Mouse (Mus musculus) yolk sac, embryonic 10.5 days (tissue): ENCODE results near the gene Rtbdn.
A peak's percentile ranks its signal among the peaks of the same experiment; 100 is the strongest.

Source experiments
- DNase-seq: peaks from one replicate; pipeline ENCODE4 v3.0.0-alpha.2; 2017; ENCODE audit warnings: low spot score

Rtbdn gene

DNA sequence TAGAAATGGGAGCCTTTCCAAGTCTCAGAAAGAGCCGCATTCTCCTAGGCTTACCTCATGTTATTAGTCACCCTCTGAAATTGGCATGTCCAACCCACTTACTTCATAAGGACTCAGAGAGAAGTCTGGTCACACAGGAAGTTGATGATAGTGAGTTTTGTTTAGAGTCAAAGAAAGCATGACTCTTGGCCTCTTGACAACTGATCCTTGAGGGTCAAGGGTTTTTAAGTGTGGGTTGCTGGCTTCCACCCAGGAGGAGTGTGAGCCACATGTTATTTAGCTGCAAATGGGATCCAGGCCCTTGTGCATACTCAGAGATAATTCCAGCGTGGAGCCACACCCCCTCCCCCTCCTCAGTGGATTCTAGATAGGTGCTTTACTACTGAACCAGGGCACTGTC, 25.2 kb upstream of the Rtbdn start:
- DNase-seq, result no peak

GRCm38 (mm10) chr8:84925557-84925956, 21.2 kb upstream of the Rtbdn start:
- DNase-seq, result no peak

GRCm38 (mm10) chr8:84927513-84927912, 19.3 kb upstream of the Rtbdn start:
- DNase-seq, result no peak

DNA sequence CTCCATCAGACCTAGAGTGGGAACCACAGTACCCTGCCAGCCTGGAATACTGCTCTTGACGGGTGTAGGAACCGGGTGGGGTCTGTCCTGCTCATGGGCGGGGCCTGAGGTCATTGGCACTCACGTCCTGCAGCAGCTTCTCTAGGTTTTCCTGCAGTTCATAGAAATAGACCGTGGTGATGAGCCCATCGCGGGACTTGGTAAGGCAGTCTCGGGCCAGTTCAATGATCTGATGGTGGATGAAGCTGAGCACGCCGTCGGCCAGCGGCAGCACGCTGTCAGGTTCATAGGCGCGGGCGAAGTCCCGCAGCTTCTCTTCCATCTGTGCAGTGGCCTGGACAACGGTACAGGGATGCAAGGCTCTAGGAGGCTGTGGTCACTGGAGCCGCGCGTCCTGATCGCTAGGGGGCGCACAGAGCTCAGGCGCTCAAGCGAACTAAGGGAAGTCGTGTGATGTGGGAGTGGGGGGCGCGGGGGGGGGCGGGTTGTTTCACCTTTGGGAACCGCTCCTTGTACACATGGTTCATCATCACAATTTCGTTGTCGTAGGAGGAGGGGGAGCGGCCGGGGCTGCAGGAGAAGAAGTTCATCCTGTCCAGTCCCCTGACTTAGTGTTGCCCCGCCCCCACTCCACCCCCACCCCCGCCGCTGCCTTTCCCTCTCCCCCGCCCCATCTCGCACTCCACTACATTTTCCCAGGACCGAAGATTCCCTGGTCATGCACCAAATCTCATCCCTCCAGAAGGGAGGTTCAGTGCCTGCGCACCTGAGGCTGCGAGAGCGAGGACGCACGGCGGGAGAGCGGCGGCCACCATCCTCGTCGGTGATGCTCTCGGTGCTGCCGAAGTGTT, 18.1 kb upstream of the Rtbdn start:
- DNase-seq, result peak; percentile 52

GRCm38 (mm10) chr8:84930582-84930981, 16.2 kb upstream of the Rtbdn start:
- no peak for DNase-seq

- DNase-seq, result no peak
Observed at GRCm38 (mm10) chr8:84933767-84934559, 12.8 kb upstream of the Rtbdn start.

DNA sequence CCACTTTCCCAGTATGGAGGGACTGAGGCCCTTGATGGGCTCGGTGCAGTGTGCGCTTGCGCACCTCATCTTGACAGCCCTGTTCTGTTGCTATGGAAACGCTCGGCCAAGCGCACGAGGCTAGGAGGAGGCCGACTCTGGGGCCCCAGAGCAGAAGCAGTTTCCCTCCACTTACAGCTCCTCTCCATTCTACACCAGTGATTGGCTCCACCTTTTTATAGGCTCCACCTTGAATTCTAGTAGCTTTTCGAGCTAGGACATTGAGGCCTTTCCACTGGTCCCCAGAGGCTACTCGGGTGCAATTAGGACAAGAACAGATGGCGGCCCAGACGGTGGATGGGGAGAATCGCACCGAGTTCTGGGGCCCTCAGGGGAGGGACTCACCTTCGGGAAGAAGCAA, 11.9 kb upstream of the Rtbdn start:
- no peak for DNase-seq

DNA sequence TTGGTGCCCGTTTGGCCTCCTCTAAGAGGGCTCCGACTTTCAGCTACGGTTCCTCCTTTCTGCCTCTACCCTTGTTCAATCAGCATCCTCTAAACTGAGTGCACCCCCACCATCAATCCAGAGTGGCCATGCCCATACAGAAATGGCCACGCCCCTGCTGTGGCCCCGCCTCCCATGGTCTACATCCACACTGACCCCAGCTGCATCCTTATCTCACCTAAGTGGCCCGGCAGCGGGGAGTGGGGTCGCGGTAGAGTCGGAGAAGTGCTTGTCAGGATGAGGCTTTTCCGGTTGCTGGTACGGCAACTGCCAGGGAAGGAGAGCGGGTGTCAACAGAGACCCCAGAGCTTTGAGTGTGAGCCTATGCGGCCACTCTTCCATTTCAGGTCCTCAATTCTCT, 11.3 kb upstream of the Rtbdn start:
- DNase-seq, result no peak

DNA sequence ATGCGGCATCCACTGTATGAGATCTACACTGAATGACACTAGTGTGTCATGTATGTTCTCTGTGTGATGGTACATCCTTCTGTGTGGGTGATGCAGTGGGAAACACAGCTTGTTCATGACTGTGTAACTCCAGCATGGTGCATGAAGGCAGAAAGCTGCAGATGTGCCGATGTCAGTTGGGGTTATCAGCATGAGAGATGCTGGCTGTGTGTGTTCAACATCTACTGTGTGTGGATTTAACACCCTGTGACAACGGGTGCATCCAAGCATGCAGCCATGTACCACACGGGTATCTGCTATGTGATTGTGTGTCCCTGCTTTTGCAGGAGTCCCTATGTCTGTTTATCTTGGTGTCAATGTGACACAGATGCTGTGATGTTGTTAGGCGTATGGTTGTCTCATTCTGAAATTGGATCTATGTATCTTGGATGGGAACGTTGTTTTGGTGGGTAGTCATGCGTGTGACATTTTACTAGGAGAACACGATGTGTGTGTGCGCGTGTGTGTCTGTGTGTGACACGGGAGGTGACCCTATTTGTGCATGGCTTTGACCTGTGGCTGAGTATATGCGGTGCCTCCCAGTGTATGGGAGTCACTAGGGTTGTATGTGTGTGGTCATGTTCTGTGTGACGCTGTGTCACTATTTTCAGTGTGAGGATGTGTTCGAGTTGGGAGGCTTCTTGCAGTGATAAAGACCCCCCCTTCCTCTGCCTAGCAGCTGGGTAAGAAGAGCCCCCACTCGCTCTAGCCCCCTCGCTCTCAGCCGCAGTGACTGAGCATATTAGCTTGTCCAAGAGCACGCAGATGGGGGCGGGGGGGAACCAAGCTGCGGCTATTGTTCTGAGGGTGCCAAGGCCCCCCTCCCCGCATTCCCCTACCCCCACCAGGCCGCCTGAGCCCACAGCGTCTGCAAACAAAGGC, 10.5 kb upstream of the Rtbdn start:
- DNase-seq, result no peak

DNA sequence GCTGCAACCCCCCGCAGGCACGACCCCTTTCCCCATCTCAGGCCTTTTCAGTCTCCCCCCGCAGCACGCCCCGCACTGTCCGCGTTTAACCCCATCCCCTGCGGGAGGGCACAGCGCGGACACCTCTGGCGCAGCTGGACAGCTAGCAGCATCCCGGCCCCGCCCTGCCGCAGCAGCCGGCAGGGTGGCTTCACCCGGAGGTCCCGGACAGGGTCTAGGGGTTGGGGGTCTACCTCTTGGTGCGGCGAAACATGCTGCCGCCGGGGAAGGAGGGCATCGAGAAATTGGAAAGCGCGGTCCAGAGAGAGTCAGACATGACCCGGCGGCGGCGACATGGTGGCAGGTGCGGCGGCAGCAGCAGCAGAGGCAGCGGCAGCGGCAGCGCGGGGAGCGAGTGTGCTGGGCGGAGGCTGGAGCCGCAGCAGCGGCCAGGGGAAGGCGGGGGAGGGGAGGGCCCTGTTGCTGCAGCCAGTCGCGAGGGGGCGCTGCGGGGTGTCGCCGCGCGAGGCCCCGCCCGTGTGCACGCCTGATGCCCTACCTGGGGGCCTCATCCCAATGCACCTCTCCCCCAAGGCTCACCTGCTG, 9.7 kb upstream of the Rtbdn start, which contains the start of gene Mast1:
Gene Mast1 (minus strand): TSS at position 398 of the 585 bp plus-strand sequence.
- DNase-seq, result peak; percentile 42

GRCm38 (mm10) chr8:84937620-84938485, 8.9 kb upstream of the Rtbdn start:
- DNase-seq, result no peak

DNA sequence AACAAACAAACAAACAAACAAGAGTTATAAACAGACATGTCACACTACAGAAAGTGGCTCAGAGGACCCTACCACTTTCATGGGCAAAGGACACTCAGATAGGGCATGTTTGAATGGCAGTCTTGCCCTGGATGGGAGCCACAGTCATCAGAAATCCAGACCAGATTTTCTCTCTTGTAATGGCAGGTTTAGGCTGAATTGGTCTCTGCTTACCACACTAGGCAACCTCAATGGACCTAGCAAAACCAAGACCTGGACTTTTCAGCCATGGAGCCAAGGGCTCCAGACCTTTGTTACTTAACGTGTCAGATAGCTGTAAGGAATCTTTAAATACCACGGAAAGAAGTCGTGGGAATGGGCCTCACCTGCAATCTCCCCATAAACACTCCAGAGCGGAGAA, 3.1 kb upstream of the Rtbdn start:
- DNase-seq, result no peak

DNA sequence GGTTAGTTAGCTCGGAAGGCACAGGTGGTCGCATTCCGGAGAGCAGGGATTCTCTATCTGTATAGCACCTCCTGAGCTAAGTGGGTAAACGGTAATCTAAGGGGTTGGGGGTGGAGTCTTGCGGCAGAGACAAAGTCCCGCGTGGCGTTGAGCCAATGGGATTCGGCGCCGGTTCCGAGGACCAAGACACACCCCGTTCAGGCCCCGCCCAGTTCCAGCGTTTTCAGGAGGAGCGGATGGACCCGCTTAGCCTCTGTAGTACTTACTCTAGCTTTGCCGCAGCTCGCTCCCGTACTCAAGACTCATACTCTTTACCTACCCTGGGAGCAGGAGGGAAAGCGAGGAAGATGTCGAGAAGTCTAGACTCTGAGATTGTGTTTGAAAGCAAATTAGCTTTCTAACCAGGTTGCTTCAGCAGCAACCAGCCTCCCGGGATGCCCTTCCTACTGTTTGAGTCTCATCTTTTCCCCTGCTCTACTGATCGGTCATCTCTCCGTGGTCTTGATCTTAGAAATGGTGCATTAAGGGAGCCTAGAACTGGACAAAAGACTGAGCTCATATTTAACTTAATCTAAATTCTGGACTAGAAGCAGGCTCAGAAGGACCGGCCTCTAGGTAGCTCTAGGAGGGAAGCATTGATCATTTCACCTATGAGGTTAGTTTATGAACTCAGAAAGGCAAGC, 2.2 kb upstream of the Rtbdn start:
- no peak for DNase-seq

DNA sequence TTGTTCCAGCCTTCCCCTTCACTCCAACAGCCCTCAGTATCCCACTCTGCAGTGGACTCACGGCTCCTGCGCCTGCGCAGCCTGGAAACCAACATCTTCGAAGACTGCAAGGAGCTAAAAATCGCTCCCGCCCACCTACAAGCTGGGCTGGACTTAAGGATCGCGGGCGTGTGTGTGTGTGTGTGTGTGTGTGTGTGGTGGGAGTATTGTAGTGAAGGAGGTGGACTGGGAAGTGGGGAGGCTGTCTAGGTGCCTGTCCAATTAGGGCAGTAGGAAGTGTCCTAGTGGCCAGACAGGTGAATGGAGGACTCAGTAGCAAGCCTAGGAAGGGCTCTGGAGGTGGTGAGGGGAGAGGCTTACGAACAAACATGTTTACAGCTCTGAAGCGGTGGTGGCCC, 1.6 kb upstream of the Rtbdn start:
- DNase-seq, result no peak

- DNase-seq, result no peak
Observed at GRCm38 (mm10) chr8:84945633-84946527, 911 bp upstream of the Rtbdn start.

- peak; percentile 50 for DNase-seq
Observed at GRCm38 (mm10) chr8:84947241-84947545, 402 bp downstream of the Rtbdn start.

- no peak for DNase-seq
Observed at GRCm38 (mm10) chr8:84949753-84950152, 3.0 kb downstream of the Rtbdn start.

GRCm38 (mm10) chr8:84952612-84953255, 5.9 kb downstream of the Rtbdn start:
- no peak for DNase-seq

DNA sequence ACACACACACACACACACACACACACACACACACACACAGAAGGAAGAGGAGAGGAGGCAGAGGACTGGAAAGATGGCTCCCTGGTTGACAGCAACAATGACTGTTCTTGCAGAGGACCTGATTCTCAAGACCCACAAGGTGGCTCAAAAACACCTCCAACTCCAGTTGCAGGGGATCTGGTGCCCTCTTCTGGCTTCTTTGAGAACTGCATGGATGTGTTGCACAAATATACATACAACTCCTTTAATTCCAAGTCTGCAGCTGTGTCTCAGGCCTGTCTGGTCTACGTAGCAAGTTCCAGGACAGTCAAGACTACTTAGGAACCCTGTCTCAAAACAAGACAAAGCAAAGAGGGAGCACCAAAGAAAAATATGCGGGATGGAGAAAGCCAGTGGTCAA, 10.0 kb downstream of the Rtbdn start:
- no peak for DNase-seq
